Mouse (Mus musculus) forebrain, embryonic 12.5 days (tissue): ENCODE measurements around the gene Samd5. TPM values are rescaled to one million over a fixed set of nuclear protein-coding genes. Genes with fewer than 3 reads are reported as not detected.

ENCODE experiments used
- ATAC-seq: fragments of 200-750 bp; cut with Nextera tagmentation; 2 replicates; pipeline ENCODE4 v1.8.0; 2017; ENCODE audit warnings: moderate TSS enrichment; ENCODE audit not compliant: low FRiP score
- H3K27ac ChIP-seq: fragments of 300-500 bp; sonication (generic); 2 replicates; pipeline ENCODE4 v1.5.1; 2016; ENCODE audit warnings: mild to moderate bottlenecking
- H3K27me3 ChIP-seq: fragments of 300-500 bp; sonication (generic); 2 replicates; pipeline ENCODE4 v1.6.1; 2016; ENCODE audit warnings: mild to moderate bottlenecking
- H3K36me3 ChIP-seq: fragments of 300-500 bp; sonication (generic); replicated peaks from 2 replicates; pipeline ENCODE4 v1.6.1; 2016; ENCODE audit warnings: mild to moderate bottlenecking
- H3K4me1 ChIP-seq: fragments of 300-500 bp; sonication (generic); 2 replicates; pipeline ENCODE4 v1.6.1; 2016
- H3K4me2 ChIP-seq: fragments of 300-500 bp; sonication (generic); 2 replicates; pipeline ENCODE4 v1.6.1; 2016; ENCODE audit warnings: mild to moderate bottlenecking, moderate library complexity
- H3K4me3 ChIP-seq: fragments of 300-500 bp; sonication (generic); replicated peaks from 2 replicates; pipeline ENCODE4 v1.5.1; 2016; ENCODE audit warnings: mild to moderate bottlenecking
- H3K9ac ChIP-seq: fragments of 300-500 bp; sonication (generic); 2 replicates; pipeline ENCODE4 v1.6.1; 2016; ENCODE audit warnings: mild to moderate bottlenecking
- H3K9me3 ChIP-seq: fragments of 300-500 bp; sonication (generic); 2 replicates; pipeline ENCODE4 v1.6.1; 2016
- WGBS: fragments of 180-500 bp; shearing (Covaris S2); methylation state at CpG from one replicate; pipeline ENCODE4 v1.1.7; 2016; 5-methylcytosine and 5-hydroxymethylcytosine counted together
- polyA plus RNA-seq: library from polyadenylated mRNA; unstranded; fragments of >200 nt; fragmentation: Nextera tagmentation; extraction: Ambion mirVana; gene quantifications from 2 replicates; pipeline ENCODE4 v1.2.1, GENCODE M21; 2016

The Samd5 gene
- polyA plus RNA-seq, 1 experiment from 2014 or later: 6.2 TPM

GRCm38 (mm10) chr10:9602845-9603244 is 72.2 kb downstream of the Samd5 start:
- WGBS: 90% methylated on average over 5 of the region's 5 CpGs
- H3K27ac ChIP-seq: no peak overlapping the region
- H3K9me3 ChIP-seq: no peaks in the 10 kb centered on the region
- H3K36me3 ChIP-seq: no peaks in the 10 kb centered on the region
- H3K9ac ChIP-seq: no peak overlapping the region
- no peaks in the 10 kb centered on the region for H3K27me3 ChIP-seq
- ATAC-seq: no peak
- H3K4me3 ChIP-seq: no peak overlapping the region
- no peak overlapping the region for H3K4me2 ChIP-seq
- H3K4me1 ChIP-seq: no peaks in the 10 kb centered on the region

- 93% methylated on average over 4 of the region's 4 CpGs for WGBS
- H3K36me3 ChIP-seq: no peaks in the 10 kb centered on the region
- no peaks in the 10 kb centered on the region for H3K4me1 ChIP-seq
- no peak overlapping the region for H3K9ac ChIP-seq
- no peak overlapping the region for H3K4me3 ChIP-seq
- H3K4me2 ChIP-seq: no peak overlapping the region
- ATAC-seq: no peak
- H3K27me3 ChIP-seq: no peaks in the 10 kb centered on the region
- H3K9me3 ChIP-seq: no peaks in the 10 kb centered on the region
- H3K27ac ChIP-seq: no peak overlapping the region
Observed at GRCm38 (mm10) chr10:9602389-9602788, 72.6 kb downstream of the Samd5 start.

GRCm38 (mm10) chr10:9596228-9596627 is 78.8 kb downstream of the Samd5 start:
- Histone ChIP-seq H3K9ac (no peak overlapping the region), H3K4me3 (no peak overlapping the region), H3K36me3 (no peaks in the 10 kb centered on the region), H3K9me3 (no peaks in the 10 kb centered on the region), H3K4me1 (0 out of 2 replicates have a peak, but pooled peaks cover 4% of the 10 kb centered on the region), H3K4me2 (no peak overlapping the region), H3K27ac (no peak overlapping the region), H3K27me3 (no peaks in the 10 kb centered on the region)
- WGBS: 78% methylated on average over 5 of the region's 5 CpGs
- ATAC-seq: no peak

- ATAC-seq: no peak
Observed at GRCm38 (mm10) chr10:9594666-9595065, 80.3 kb downstream of the Samd5 start.

GRCm38 (mm10) chr10:9590606-9591005 is 84.4 kb downstream of the Samd5 start:
- no peak overlapping the region for H3K9ac ChIP-seq
- H3K9me3 ChIP-seq: no peaks in the 10 kb centered on the region
- no peaks in the 10 kb centered on the region for H3K27me3 ChIP-seq
- H3K4me1 ChIP-seq: no peaks in the 10 kb centered on the region
- WGBS: 77% methylated on average over 2 of the region's 2 CpGs
- no peak for ATAC-seq
- H3K36me3 ChIP-seq: no peaks in the 10 kb centered on the region
- no peak overlapping the region for H3K27ac ChIP-seq
- no peak overlapping the region for H3K4me3 ChIP-seq
- no peak overlapping the region for H3K4me2 ChIP-seq

More at GRCm38 (mm10) chr10:9594666-9595065, 80.3 kb downstream of the Samd5 start:
- no peak overlapping the region for H3K9ac ChIP-seq
- no peak overlapping the region for H3K27ac ChIP-seq
- WGBS: 84% methylated on average over 4 of the region's 4 CpGs
- no peaks in the 10 kb centered on the region for H3K36me3 ChIP-seq
- no peak overlapping the region for H3K4me2 ChIP-seq
- H3K27me3 ChIP-seq: no peaks in the 10 kb centered on the region
- H3K9me3 ChIP-seq: no peaks in the 10 kb centered on the region
- H3K4me3 ChIP-seq: no peak overlapping the region
- H3K4me1 ChIP-seq: 0 out of 2 replicates have a peak, but pooled peaks cover 4% of the 10 kb centered on the region

GRCm38 (mm10) chr10:9586328-9586727 is 88.7 kb downstream of the Samd5 start:
- Histone ChIP-seq H3K9ac (no peak overlapping the region), H3K27ac (no peak overlapping the region), H3K27me3 (no peaks in the 10 kb centered on the region), H3K9me3 (no peaks in the 10 kb centered on the region), H3K4me3 (no peak overlapping the region), H3K4me1 (no peaks in the 10 kb centered on the region), H3K36me3 (no peaks in the 10 kb centered on the region), H3K4me2 (no peak overlapping the region)
- no peak for ATAC-seq
- 87% methylated on average over 5 of the region's 5 CpGs for WGBS

GRCm38 (mm10) chr10:9579374-9579773 is 95.6 kb downstream of the Samd5 start:
- H3K9me3 ChIP-seq: no peaks in the 10 kb centered on the region
- no peak overlapping the region for H3K27ac ChIP-seq
- H3K4me3 ChIP-seq: no peak overlapping the region
- no peaks in the 10 kb centered on the region for H3K27me3 ChIP-seq
- H3K4me1 ChIP-seq: no peaks in the 10 kb centered on the region
- no peak overlapping the region for H3K9ac ChIP-seq
- 90% methylated on average over 5 of the region's 5 CpGs for WGBS
- no peak for ATAC-seq
- H3K4me2 ChIP-seq: no peak overlapping the region
- no peaks in the 10 kb centered on the region for H3K36me3 ChIP-seq

- Histone ChIP-seq H3K4me1 (peaks cover 2% of the 10 kb centered on the region; the same call in 1 of the 2 replicates), H3K4me2 (no peak overlapping the region), H3K27me3 (no peaks in the 10 kb centered on the region), H3K27ac (no peak overlapping the region), H3K36me3 (no peaks in the 10 kb centered on the region), H3K4me3 (no peak overlapping the region), H3K9me3 (no peaks in the 10 kb centered on the region), H3K9ac (no peak overlapping the region)
- 24% methylated on average over 4 of the region's 4 CpGs for WGBS
- peak; percentile 58; the same call in 1 of the 2 replicates for ATAC-seq
Observed at GRCm38 (mm10) chr10:9575605-9576004, 99.4 kb downstream of the Samd5 start.

GRCm38 (mm10) chr10:9574135-9574534 is 100.9 kb downstream of the Samd5 start:
- ATAC-seq: no peak
- no peak overlapping the region for H3K9ac ChIP-seq
- no peaks in the 10 kb centered on the region for H3K36me3 ChIP-seq
- no peak overlapping the region for H3K4me2 ChIP-seq
- H3K27ac ChIP-seq: no peak overlapping the region
- H3K9me3 ChIP-seq: no peaks in the 10 kb centered on the region
- no peaks in the 10 kb centered on the region for H3K27me3 ChIP-seq
- WGBS: 86% methylated on average over 4 of the region's 4 CpGs
- H3K4me3 ChIP-seq: no peak overlapping the region
- peaks cover 10% of the 10 kb centered on the region for H3K4me1 ChIP-seq

Other genes with a start within 250 kb of the Samd5 start
- gene Stxbp5, start 225.9 kb upstream of the Samd5 start, polyA plus RNA-seq: 7.9 and 8.9 TPM in 2 replicates